ENCODE assay signal across 8 mouse cellular contexts in genomic region chr16:30873493-30874211, GRCm38 (mm10).
DNase-seq lines count a peak whose midpoint lies in the region; ATAC-seq and TF ChIP-seq lines count a peak whose summit lies in the region.

No protein-coding gene starts in this region.

- no peak overlapping the region for H3K4me3 ChIP-seq in kidney, adult 2 months (ENCODE audit: insufficient read depth, low read depth, low read length)
- H3K4me3 ChIP-seq in lung, postnatal 0 days (ENCODE audit: low read depth, low read length): no peak overlapping the region

- no peak for ATAC-seq in lung, postnatal 0 days

- H3K9me3 ChIP-seq in lung, postnatal 0 days (ENCODE audit: low read length): no peaks in the 10 kb centered on the region

- no peak for TF ChIP-seq EP300 in lung, postnatal 0 days (IDR thresholded peaks at IDR 0.05)

- peaks cover 6% of the 10 kb centered on the region; the same call in 1 of the 2 replicates for H3K4me1 ChIP-seq in kidney, adult 2 months (ENCODE audit: control insufficient read depth, insufficient read depth, low read length)
- no peaks in the 10 kb centered on the region for H3K4me1 ChIP-seq in lung, postnatal 0 days (ENCODE audit: insufficient read depth, low read depth, low read length)

- H3K27ac ChIP-seq in kidney, adult 2 months (ENCODE audit: insufficient read depth, low read depth, low read length): no peak overlapping the region
- no peak overlapping the region for H3K27ac ChIP-seq in lung, postnatal 0 days (ENCODE audit: low read length)

- no peaks in the 10 kb centered on the region for H3K27me3 ChIP-seq in kidney, adult 2 months (replicated peaks; ENCODE audit: control insufficient read depth, insufficient read depth, low read length)
- H3K27me3 ChIP-seq in lung, postnatal 0 days (replicated peaks; ENCODE audit: insufficient read depth, low read length): no peaks in the 10 kb centered on the region

- no peaks in the 10 kb centered on the region for H3K36me3 ChIP-seq in kidney, adult 2 months (ENCODE audit: control insufficient read depth, insufficient read depth, low read length)
- no peaks in the 10 kb centered on the region for H3K36me3 ChIP-seq in lung, postnatal 0 days (ENCODE audit: insufficient read depth, low read length)

- H3K9ac ChIP-seq in lung, postnatal 0 days (replicated peaks; ENCODE audit: low read depth): no peak overlapping the region

- 0 out of 2 replicates have a peak overlapping the region, but pooled peaks have one; percentile 2 for H3K4me2 ChIP-seq in lung, postnatal 0 days (replicated peaks; ENCODE audit: low read depth, low read length)

- TF ChIP-seq CTCF in kidney, adult 2 months (conservative IDR thresholded peaks at IDR 0.05; ENCODE audit: insufficient read depth, insufficient read length, low read depth, low read length): no peak
- no peak for TF ChIP-seq CTCF in lung, postnatal 0 days (IDR thresholded peaks at IDR 0.05)

- 36% methylated on average over 26 of the region's 26 CpGs for WGBS in kidney, adult 2 months
- 45% methylated on average over 26 of the region's 26 CpGs for WGBS in lung, postnatal 0 days

- peak; percentile 53 for DNase-seq in Muller cell, postnatal 12 days (ENCODE audit: inconsistent ontology term)
- peak; percentile 55 for DNase-seq in embryo, embryonic 11 days
- DNase-seq in heart, adult 8-10 months (ENCODE audit: low spot score): peak; percentile 55
- peak; percentile 67 for DNase-seq in kidney, adult 2 months
- DNase-seq in lung, postnatal 0 days (ENCODE audit: low spot score): no peak
- no peak for DNase-seq in ovary, postnatal 36 days (ENCODE audit: low spot score)
- no peak for DNase-seq in adrenal gland, adult 18-20 months (ENCODE audit: low spot score in 2 of 2)
- no peak for DNase-seq in left cerebral cortex, adult 9 months (ENCODE audit: low spot score in 2 of 2)

- TF ChIP-seq POLR2A in kidney, adult 2 months (IDR thresholded peaks at IDR 0.05; ENCODE audit: low read depth, low read length): no peak

Comparison
In these comparisons a context has a peak if more than half of its experiments do, and no peak if none do; other contexts are left out.
1. DNase-seq: peak in Muller cell, postnatal 12 days (single experiment), embryo, embryonic 11 days (single experiment), heart, adult 8-10 months (single experiment) and kidney, adult 2 months (single experiment); none in lung, postnatal 0 days (single experiment), ovary, postnatal 36 days (single experiment), adrenal gland, adult 18-20 months (0 of 2) and left cerebral cortex, adult 9 months (0 of 2).